Mouse (Mus musculus) CD4-positive, CD25-positive, alpha-beta regulatory T cell, adult 4 months (primary cell): ENCODE results near the gene Farp1. TPM values are rescaled to one million over a fixed set of nuclear protein-coding genes. Genes with fewer than 3 reads are reported as not detected.
"Not testable (repeated sequence)": the region's sequence is repeated elsewhere in the genome, so short reads cannot be mapped to it uniquely, and the experiment has no call there.

Experiments
- ATAC-seq: one replicate; pipeline ENCODE4 v1.8.0; 2017
- polyA plus RNA-seq, 2 experiments: library from polyadenylated mRNA; unstranded; fragments of 100-300 nt; shearing (Covaris generic); gene quantifications; one replicate each; pipeline ENCODE4 v1.2.1; 2017

Farp1 gene
- polyA plus RNA-seq, 2 experiments from 2014 or later, result 3.0 to 3.5 TPM

DNA sequence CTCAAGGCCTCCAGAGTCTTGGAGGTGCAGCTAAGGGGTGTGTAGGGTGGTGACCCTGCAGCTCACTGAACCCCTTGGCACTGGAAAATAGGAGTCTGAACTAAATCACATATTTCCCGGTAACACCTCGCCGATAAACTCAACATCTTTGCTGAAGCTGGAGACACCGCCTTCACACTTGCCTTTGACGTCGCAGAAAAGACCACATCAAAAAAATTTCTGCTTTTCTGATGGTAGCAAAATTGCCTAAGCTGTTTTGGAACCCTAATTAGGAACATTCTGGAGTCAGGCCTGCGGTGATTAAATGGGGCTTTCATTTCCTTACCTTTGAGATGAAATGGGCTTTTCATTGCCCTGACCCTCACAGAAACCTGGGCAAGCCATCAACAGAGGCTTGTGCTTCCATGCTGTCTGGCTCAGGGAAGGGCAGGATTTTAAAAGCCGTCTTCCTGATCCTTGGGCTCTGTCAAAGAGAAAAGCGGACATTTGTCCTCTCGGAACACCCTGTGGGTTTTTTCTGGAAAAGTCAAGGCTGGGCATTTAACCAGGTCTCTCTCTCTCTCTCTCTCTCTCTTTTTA lies 72.8 kb downstream of the Farp1 start:
- no peak for ATAC-seq

DNA sequence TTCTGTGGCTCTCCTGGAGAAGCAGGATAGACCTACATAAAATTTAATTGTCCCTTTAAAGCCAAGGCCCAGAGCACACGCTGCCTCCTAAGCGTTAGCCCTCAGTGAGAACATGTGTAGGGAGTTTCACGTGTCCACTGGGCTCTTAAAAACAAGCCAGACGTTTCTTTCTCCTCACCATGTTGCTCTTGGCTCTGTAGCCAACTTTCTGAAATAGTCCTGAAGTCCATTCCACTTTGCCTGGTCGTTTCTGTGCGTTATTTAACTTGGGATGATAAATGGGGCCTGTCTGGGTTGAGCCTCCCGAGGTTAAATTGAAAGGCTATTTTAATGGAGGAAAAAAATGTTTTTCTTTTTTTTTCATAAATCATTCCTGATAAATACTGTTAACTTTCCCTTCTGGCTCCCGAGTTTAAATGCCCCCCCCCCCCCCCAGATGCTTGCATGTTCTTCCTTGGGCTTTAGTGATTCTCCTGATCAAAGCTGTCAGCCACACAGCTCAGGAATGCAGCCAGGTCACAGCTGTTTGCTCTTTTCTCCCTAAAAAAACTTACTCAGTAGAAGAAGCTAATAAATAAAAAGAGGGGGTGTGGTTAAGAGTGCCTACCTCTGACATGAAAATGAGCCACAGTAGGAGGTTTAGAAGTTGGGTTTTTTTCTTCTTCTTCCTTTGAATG lies 73.6 kb downstream of the Farp1 start:
- no peak for ATAC-seq

DNA sequence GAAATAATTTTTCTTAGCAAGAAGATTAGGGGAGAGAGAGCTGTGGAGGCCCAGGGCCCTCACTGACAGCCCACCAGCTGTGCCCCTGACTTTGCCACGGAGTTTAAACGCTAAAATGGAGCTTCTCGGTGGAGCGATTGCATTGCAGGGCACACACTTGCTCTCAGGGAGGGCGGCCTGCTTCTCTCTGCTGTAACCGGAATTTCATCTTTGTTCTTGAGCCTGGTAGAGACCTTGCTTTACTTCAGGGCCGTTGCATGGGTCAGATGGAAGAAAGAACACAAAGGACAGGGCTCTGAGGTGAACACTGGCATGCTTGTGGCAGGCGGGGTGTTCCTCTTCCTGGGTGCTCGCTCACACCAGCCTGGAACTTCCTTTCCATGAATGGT lies 74.1 kb downstream of the Farp1 start:
- ATAC-seq, result no peak

DNA sequence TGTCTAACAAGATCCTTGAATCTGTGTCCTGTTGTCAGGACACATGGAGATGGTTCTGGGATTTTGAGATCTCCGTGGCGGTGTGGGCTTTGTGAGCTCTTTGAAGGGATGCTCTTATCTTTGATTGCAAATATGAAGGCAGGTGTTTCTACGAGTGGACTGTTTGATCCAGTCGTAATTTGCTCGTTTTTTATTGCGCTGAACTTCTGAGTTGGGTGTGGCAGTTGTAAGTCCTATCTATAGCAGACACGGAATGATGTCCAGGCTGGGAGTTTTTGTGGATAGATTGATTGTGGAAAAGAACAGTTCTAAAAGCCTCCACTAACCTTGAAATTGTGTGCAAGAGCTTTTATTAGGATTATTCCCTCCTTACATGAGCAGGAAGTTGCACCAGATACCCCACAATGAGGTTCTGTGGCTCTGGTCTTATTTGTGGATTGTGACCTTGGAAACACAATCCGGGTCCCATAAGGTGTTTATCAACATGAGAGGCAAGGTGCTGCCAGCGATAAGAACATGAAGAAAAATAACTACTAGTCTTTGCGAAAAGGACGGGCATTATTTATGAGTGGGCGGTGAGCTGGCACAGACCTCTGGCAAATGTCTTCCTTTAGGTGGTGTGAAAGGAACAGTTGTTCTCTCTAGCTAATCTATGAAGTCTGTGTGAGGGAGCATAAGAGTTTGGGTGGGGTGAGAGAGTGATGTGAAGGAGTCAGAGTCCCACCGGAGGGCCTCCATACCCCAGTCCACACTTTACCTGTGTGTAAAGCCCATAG lies 75.7 kb downstream of the Farp1 start:
- ATAC-seq, result no peak

DNA sequence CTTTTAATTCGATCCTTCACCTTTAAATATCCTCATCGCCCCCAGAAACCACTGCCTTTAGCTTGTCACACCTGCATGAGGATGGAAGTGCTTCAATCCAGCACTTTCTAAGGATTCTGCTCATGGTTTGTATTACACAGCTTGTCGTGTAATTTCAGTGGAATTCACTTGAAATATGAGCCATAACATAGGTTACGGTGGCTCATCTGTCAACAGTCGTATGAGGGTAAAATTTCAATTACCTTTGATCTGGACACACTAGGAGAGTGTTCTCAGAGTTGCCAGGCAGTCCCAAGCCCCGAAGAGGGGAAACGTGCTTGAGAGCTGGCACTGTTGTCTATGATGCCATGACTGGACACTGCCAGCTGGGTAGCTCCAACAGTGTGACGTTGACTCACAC lies 77.1 kb downstream of the Farp1 start:
- no peak for ATAC-seq

DNA sequence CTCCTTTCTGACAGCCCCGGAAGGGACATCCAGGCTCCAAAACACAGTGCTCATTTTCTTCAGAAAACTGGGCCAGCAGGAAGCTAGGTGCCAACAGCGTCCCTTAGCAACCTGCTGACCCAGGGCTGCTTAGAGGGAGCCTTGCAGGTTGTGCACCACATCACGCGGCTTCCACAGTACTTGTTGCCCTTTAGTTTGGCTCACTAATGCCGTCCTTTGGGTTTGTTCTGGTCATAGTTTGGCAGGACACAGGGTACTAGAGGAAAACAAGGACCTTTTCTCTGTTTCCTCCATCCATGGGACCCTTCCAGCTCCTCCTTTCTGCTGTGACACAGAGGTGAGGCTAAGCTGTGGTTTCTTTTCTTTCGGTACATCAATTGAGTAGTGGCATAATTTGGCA lies 78.8 kb downstream of the Farp1 start:
- no peak for ATAC-seq

DNA sequence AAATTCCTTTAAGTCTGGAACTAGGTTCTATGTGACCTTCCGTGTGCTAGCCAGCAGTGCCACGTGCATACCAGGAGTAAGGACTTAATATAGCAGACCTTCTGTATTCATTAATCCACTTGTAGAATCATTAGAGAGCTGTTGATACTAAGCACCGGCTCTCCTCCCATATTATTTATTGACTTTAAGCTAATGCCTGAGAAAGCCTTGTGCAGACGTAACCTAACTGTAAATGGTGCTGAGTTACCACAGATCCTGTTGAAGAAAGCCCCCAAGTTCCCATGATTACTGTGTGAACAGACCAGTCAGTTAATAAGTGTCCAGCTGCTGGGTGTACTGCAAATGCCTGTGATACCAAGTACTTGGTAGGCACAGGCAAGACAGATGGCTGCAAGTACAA lies 81.7 kb downstream of the Farp1 start:
- ATAC-seq, result no peak

DNA sequence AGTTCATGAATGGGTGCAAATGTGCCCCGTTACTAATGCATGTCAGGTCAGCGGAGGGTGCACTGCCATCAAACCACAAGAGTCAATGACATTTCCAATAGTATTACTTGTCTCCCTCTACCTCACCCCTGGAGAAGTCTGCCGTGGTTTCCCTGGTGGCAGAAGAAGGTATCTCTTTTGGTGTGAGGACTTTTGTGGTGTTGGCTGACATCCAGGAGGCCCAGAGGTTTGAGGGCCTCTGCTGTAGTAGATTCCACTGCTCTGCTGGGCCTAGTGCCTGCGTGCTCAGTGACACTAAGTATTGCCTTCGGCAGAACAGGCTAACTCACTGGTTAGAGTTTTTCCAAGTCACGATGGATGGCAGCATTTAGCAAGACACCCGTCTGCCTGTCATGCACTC lies 83.9 kb downstream of the Farp1 start:
- no peak for ATAC-seq

DNA sequence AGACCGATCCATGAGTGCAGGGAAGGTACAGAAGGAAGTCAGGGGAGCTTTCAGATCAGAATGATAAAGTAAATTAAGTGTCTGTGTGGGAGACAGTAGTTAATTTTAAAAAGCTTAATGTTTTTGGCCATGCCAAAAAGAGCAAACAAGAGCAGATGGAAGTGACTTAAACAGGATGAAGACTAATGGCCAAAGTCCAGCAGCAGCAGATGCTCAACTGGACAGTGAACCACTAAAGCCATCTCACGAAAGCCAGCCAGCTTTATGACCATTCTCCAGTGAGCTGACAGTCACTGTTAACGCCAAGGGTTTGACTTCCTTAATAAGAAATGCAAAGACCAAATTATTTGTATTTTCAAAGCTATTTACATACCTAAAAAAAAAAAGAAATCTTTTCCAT lies 86.7 kb downstream of the Farp1 start:
- no peak for ATAC-seq

DNA sequence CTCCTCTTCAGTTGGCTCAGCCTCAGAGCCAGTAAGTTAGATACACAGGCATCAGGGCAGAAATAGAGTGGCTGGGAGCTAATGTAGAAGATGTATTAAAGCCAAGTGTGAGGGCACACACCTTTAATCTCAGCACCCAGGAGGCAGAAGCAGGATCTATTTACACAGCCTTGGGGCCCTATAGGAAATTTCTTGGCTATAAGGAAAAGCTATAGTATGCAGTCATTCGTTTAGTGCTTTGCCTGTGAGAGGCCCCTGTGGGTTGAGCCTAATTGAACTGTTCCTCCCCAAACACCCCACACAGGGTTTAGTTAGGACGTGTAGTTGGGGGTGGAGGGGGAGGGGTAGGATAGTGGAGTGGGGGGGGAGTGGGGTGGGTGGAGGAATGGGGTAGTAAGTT lies 87.9 kb downstream of the Farp1 start:
- no peak for ATAC-seq

DNA sequence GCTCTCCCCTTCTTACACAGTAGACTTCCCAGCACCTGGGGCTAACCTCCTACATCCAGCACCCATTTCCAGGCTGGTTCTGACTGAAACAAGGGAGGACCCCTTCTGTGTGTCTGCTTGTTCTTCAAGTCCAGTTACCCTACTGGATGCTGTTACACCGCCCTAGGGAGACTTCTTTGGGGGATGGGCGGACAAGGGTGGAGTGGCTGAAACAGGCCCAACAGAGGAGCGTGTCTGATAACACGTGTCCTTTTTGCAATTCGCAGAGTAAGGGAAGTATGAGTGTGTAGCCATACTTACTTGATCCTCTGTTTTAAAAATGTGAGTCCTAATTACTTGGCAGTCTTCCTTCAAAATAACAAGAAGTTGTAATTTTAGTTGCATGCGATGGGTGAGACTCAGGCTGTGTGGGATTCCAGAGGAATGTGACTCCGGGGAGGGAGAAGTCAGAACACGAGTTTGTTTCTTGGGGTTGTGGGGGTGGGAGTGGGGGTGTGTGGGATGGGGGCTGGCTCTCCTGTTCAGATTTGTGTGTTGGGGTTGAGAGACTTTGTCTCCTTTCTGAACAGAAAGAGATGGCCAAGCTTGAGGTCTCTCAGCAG lies 89.5 kb downstream of the Farp1 start:
- no peak for ATAC-seq

DNA sequence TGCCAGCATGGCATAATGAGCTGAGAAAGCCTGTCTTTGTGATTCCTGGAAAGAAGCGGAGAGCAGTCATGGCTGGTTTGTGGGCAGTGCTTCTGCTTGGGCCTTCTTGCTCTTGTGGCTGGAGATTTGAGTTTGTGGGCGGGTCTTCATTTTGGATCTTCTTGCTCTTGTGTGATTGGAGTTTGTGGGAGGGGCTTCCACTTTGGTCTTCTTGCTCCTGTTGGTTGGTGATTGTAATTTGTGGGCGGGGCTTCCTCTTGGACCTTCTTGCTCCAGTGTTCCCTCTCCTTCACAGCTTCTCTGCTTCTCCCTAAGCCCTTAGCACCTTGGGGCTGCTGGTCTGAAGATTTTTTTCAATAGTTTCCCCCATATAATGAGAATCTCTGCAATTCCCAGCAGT lies 90.7 kb downstream of the Farp1 start:
- no peak for ATAC-seq

DNA sequence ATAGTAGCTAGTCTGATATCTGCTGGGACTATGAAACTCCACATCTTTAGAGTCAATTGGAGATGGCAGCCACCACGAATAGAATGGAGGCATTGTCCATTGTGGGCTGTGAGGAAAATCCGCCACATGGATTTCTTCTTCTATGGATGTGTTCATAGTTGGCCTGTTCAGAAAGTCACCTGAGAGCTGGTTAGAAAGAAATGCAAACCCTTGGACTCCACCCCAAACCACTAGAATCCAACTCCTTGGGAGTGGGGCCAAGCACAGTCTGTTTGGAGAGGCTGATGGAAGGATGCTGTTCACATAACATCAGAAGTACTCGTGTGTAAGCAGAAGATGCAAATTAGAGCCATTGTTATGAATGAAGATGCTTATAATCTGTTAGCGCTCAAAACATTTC lies 91.3 kb downstream of the Farp1 start:
- no peak for ATAC-seq

DNA sequence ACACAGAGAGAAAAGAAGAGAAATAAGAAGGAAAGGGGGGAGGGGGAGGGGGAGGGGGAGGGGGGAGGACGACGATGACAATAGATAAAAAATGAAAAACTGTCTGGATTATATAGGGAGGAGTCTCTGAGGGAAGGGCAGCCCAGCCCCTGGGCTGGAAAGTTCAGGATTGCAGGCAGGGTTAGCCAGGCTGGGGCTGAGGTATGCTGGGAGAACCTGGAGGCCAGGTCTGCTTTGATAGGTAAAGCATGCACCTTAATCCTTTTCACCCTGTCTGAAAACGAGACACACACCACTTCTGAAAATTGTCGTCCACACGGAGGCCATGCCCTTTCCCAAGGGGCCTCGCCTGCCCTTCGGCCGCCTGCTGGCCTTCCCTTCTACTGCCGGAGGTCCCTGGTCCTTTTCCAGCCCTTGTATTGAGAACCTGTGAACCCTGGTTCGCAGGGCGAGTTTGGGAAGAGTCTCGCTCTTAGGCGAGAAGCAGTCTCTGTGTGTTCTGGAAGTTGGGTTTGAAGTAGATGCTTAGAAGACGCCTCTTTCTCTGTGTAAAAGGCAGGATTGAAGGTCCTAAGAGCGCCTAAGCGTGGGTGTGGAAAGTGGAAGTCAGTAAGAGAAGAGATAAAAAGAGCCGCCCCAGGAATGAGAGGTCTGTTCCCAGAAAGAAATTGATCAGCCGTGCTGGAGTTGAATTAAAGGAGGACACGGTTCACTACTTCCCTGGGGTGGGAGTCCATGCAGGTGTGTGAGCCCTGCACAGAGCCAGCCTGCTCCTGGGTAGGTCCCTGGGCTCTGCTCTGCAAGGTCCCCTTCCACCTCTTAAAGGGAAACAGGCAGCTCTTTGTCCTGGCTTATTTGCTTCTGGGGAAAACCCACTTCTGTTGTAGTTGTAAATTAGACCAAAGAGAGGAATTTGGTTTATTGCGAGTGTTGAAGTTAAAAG lies 94.1 kb downstream of the Farp1 start:
- ATAC-seq, result no peak

DNA sequence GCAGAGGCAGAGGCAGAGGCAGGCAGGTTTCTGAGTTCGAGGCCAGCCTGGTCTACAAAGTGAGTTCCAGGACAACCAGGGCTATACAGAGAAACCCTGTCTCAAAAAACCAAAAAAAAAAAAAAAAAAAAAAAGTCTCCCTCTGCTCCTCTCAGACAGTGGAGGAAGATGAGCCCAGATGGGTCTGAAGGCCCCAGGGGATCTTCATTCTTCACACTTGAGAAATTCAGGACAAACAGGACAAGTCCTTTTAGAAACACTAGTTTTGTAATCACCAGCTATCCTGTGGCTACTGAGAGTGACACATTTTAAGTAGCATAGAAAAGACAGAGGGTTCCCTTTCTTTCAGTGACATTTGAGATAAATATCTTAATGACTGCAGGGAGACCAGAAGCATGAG lies 95.4 kb downstream of the Farp1 start:
- ATAC-seq, result not testable (repeated sequence)

DNA sequence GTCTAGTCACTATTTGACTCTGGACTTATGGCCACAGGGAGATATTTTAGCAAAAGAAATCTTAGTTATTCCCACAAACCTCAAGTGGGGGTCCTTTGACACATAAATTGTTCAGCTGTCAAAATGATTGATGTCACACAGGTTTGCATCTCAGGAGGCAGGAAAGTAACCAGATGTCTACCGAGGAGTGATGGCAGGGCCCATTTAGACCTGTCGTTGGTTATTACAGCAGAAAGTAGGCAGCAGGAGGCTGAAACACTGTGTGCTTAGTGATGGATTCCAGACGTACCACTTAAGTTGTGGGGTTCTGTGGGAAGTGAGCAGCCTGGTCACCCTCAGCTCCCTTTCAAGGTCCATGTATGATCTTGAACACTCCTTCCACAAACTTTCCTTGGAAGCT lies 99.4 kb downstream of the Farp1 start:
- ATAC-seq, result no peak

DNA sequence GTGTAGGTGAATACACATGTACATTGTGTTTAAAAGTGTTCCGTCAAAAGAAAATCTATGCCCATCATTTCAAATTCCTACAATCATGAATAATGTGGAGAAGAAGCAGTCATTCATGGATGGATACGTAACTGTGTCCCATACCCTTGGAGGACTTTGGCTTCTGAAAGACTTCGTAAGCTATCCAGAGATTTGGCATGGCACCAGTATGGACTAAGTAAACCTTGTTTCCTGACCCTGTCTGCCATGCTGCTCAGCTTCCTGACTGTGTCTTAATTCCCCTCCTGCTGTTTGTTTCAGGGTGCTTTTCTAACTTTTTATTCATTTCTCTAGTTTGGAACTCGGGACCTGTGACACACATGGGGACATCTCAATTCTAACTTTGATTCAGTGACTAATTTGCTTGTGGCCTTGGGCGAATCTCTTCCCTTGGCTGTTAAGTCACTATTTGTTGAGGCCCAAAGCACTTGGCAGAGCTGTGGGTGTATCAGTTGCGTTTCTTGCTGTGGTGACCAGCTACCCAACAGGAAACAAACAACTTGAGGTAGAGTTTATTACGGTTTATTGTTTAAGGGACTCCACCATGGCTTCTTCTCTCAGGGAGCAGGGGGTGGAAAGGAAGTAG lies 108.9 kb downstream of the Farp1 start:
- no peak for ATAC-seq

DNA sequence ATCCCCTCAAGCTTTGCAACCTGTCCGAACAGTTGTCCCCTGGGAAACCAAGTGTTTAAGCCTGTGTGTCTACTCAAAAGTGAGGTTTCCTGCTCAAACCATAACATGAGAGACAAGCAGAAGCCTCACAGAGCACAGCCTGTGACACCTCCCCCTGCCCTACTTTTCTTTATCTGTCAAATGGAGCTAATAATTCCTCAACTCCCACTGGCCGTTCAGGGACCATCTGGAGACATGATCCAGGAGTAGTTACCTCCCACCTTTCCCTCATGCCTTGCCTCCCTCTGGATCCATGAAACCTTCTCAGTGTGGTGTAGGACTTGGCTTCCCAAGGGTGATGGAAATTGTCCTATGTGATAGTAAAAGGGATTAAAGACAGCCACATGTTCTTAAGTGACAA lies 109.5 kb downstream of the Farp1 start:
- no peak for ATAC-seq

DNA sequence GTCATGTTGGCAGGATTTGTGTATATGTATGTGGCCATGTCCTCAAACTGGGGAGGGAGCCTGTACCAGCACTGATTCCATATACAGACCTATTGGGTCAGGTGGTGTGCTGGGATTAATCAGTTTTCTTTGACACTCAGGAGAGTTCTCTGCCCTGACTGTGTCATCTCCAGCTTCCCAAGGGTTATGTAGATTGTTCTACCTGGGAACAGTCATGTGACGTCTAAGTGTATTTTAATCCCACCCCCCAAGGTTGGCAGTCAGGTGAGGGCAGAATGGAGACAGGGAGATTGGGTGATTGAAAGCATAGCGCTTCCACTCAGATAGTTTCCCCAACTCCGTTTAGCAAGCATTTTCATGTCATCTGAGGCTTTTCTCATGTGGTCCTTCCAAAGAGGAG lies 110.3 kb downstream of the Farp1 start:
- no peak for ATAC-seq

DNA sequence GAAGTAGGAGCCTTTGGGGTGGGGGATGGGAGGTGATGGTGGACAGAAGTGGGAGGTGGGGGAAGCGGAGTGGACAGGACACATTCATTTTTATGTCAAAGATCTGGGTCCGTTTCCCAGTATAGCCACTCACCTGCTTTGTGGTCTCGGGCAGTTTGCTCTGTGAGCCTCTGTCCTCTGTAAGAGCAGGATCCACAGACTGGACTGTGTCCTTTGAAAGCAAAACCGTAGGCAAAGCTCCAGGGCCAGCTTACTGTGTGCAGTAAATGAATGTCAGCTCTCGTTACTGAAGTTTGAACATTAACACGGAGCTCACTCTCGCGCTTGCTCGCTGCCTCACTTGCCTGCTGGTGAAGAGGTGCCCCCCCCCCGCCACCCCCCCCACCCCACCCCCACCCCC lies 110.7 kb downstream of the Farp1 start:
- no peak for ATAC-seq

DNA sequence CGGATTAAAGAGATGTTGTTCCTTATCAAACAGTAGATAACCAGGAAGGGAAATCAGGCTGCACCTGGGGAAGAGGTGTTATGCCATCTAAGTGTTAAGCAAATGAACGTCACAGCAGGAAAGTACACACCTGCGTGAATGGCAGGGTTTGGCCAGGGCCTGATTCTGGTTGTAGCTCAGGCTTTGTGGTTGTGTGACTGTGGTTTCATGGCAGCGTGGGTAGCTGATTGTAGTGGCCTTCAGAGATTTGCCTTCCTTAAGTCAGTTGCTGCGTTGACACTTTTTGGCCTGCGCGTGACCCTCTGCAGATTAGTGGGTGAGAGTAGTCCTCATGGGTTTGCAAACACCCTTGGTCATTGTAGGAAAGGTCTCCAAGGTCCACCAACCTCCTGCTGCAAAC lies 111.2 kb downstream of the Farp1 start:
- no peak for ATAC-seq

DNA sequence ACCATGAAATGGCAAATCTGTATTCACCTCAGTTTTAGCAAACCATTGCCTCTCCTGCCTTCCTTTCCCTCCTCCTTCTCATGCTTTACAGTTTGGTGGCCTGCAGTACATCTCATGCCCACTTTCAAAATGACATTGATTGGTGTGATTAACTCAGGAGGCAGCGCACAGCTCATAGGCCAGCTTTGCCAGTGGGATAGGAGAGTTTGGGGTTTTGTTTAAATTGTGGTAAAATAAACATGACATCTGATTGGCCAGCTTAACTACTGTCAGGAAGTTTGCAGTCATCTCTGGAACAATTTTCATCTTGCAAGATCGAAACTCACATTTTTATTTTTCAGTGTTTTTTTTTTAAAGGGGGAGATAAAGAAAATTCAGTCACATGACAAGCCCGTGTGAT lies 112.0 kb downstream of the Farp1 start:
- peak; percentile 58 for ATAC-seq
